Mouse (Mus musculus) neural tube, embryonic 14.5 days (tissue): ENCODE measurements at regions not wholly inside any gene's neighbourhood (a gene's known extent, or its start where the extent isn't known, plus 50 kb on each side); places are given as distances from the start of the nearest gene placed in this dataset.
A peak's percentile ranks its signal among the peaks of the same experiment; 100 is the strongest.

Experiments
- ATAC-seq: fragments of 200-750 bp; cut with Nextera tagmentation; 2 replicates; pipeline ENCODE4 v1.8.0; 2017; ENCODE audit warnings: low read depth, mild to moderate bottlenecking, moderate TSS enrichment, moderate library complexity
- H3K27ac ChIP-seq: fragments of 300-500 bp; sonication (generic); 2 replicates; pipeline ENCODE4 v1.5.1; 2014; ENCODE audit warnings: low read depth, mild to moderate bottlenecking, control low read depth, low read length, moderate library complexity, mixed read lengths
- H3K27me3 ChIP-seq: fragments of 300-500 bp; sonication (generic); 2 replicates; pipeline ENCODE4 v1.6.1; 2014; ENCODE audit warnings: low read length; ENCODE audit not compliant: control insufficient read depth, insufficient read depth
- H3K36me3 ChIP-seq: fragments of 300-500 bp; sonication (generic); 2 replicates; pipeline ENCODE4 v1.6.1; 2014; ENCODE audit warnings: low read length, mixed read lengths; ENCODE audit not compliant: control insufficient read depth, insufficient read depth
- H3K4me1 ChIP-seq: fragments of 300-500 bp; sonication (generic); 2 replicates; pipeline ENCODE4 v1.6.1; 2014; ENCODE audit warnings: low read length; ENCODE audit not compliant: control insufficient read depth, insufficient read depth
- H3K4me2 ChIP-seq: fragments of 300-500 bp; sonication (generic); 2 replicates; pipeline ENCODE4 v1.6.1; 2014; ENCODE audit warnings: mild to moderate bottlenecking, low read depth, low read length, control low read depth
- H3K4me3 ChIP-seq: fragments of 300-500 bp; sonication (generic); 2 replicates; pipeline ENCODE4 v1.5.1; 2014; ENCODE audit warnings: low read depth, low read length, control low read depth, mixed read lengths
- H3K9ac ChIP-seq: fragments of 300-500 bp; sonication (generic); replicated peaks from 2 replicates; pipeline ENCODE4 v1.6.1; 2014; ENCODE audit warnings: low read depth, mild to moderate bottlenecking, control low read depth, low read length, mixed read lengths
- H3K9me3 ChIP-seq: fragments of 300-500 bp; sonication (generic); 2 replicates; pipeline ENCODE4 v1.6.1; 2016; ENCODE audit warnings: low read length; ENCODE audit not compliant: control insufficient read depth
- WGBS: fragments of 180-500 bp; shearing (Covaris S2); extraction: QIAGEN DNeasy Blood & Tissue Kit; methylation state at CpG from one replicate; pipeline ENCODE4 v1.1.7; 2014; 5-methylcytosine and 5-hydroxymethylcytosine counted together

DNA sequence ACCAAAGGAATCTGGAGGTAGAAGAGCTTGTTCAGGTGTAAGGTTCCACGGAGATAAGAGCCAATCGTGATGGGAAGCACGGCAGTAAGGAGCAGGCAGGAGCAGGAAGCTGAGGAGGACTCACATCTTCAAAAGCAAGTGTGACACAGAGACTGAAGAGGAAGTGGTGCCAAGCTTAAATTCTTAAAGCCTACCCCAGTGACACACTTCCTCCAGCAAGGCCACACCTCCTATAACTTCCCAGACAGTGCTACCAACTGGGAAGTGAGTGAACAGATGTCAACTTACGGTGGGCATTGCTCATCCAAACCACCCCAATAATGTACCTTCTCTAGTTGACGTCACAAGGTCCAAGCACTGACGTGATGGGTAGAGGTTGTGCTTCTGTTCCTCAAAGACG, 133.0 kb downstream of the Cdh26 start:
- ATAC-seq: no peak
- H3K27me3 ChIP-seq: no peaks in the 10 kb centered on the region
- no peaks in the 10 kb centered on the region for H3K4me1 ChIP-seq
- WGBS: 92% methylated on average over 7 of the region's 7 CpGs
- no peak overlapping the region for H3K4me3 ChIP-seq
- H3K9ac ChIP-seq: no peak overlapping the region
- H3K4me2 ChIP-seq: no peak overlapping the region
- no peak overlapping the region for H3K27ac ChIP-seq
- no peaks in the 10 kb centered on the region for H3K9me3 ChIP-seq
- no peaks in the 10 kb centered on the region for H3K36me3 ChIP-seq

DNA sequence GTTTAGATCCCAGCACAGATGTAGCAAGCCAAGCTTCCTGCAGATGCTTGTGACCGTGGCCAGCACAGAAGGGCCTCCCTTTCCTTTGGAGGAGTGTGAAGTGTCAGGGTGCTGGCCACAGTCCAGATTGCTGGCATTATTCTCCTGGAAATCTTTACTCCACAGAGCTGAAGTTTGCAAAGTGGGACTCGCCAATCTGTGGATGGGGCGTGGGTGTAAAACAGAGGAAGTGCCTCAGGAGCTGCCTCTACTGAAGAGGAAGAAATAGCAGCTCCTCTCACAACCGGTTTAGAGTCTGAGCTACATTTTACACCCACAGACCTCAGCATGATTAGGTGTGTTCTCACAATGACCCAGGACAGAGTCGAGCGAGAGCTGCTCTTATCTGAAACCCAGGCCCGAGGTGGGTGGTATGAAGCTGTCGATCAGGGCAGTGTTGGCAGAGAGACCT, 135.1 kb downstream of the Cdh26 start:
- H3K36me3 ChIP-seq: no peaks in the 10 kb centered on the region
- H3K27me3 ChIP-seq: no peaks in the 10 kb centered on the region
- H3K4me2 ChIP-seq: no peak overlapping the region
- 78% methylated on average over 8 of the region's 8 CpGs for WGBS
- 0 out of 2 replicates have a peak overlapping the region, but pooled peaks have one; percentile 16 for H3K9ac ChIP-seq
- H3K4me1 ChIP-seq: no peaks in the 10 kb centered on the region
- no peak for ATAC-seq
- no peaks in the 10 kb centered on the region for H3K9me3 ChIP-seq
- no peak overlapping the region for H3K27ac ChIP-seq
- no peak overlapping the region for H3K4me3 ChIP-seq

DNA sequence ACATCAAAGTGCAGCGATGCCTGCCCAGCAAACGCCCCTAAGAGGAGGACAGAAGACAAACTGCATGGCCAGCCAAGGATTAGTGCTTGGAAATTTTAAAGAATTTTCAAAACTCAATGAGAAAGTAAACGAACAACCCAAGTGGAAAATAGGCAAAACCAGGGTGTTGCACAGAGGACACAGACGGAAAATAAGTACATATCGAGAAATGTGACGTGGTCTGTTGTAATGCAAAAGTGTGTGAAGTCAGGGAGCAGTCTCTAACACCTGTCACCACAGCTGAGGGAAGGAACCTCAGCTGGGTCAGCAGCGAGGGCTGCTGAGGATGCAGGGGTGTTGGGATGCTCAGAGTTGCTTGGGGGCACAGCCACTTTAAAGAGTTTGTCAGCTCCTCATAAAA, 137.2 kb downstream of the Cdh26 start:
- 85% methylated on average over 7 of the region's 7 CpGs for WGBS
- H3K4me3 ChIP-seq: no peak overlapping the region
- no peaks in the 10 kb centered on the region for H3K9me3 ChIP-seq
- no peak overlapping the region for H3K4me2 ChIP-seq
- no peak overlapping the region for H3K27ac ChIP-seq
- H3K27me3 ChIP-seq: no peaks in the 10 kb centered on the region
- no peaks in the 10 kb centered on the region for H3K4me1 ChIP-seq
- no peak overlapping the region for H3K9ac ChIP-seq
- no peak for ATAC-seq
- no peaks in the 10 kb centered on the region for H3K36me3 ChIP-seq

DNA sequence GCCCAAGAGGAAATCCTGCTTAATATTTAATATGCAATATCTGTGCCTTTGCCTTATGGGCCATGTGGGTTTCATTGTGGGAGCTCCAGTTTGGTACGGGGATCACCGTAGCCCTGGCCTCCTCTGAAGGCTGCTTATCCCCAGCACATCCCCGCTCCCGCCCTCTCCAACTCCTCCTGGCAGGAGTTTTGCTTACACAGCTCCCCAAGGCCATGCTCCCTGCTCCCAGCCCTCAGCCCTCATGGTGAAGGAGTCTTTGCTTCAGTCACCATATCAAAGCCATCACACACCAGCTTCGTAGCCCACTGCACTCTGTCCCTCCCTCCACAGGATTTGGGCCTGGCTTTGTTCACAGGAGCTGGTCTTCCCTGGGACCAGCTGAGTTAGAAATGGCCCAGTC, 142.0 kb downstream of the Cdh26 start:
- Histone ChIP-seq H3K27me3 (no peaks in the 10 kb centered on the region), H3K4me1 (peaks cover 5% of the 10 kb centered on the region; the same call in 1 of the 2 replicates), H3K27ac (no peak overlapping the region), H3K4me3 (no peak overlapping the region), H3K9me3 (no peaks in the 10 kb centered on the region), H3K36me3 (no peaks in the 10 kb centered on the region), H3K4me2 (no peak overlapping the region), H3K9ac (no peak overlapping the region)
- no peak for ATAC-seq
- WGBS: 76% methylated on average over 5 of the region's 5 CpGs

DNA sequence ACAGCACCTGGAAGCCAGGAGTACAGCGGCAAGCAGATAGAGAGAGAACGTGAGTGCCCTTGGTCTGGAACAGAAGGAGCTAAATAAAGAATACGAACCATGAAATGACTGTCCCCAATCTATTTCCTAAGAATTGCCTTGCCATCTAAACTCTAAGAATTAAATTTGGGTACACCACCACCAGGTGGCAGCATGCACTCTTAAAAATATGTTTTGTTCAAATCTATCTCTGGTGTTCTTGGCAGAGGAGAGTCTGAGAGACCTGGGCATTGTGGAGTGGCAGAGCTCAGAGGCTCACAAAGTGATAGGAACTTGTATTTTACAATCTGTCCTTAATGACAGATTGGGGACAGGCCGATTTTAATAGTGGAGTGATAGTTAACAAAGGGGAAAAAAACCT, 144.5 kb downstream of the Cdh26 start:
- Histone ChIP-seq H3K9ac (0 out of 2 replicates have a peak overlapping the region, but pooled peaks have one; percentile 16), H3K9me3 (no peaks in the 10 kb centered on the region), H3K36me3 (no peaks in the 10 kb centered on the region), H3K4me2 (no peak overlapping the region), H3K4me3 (no peak overlapping the region), H3K4me1 (peaks cover 5% of the 10 kb centered on the region; the same call in 1 of the 2 replicates), H3K27ac (no peak overlapping the region), H3K27me3 (no peaks in the 10 kb centered on the region)
- WGBS: 46% methylated on average over 4 of the region's 4 CpGs
- ATAC-seq: 0 out of 2 replicates have a peak, but pooled peaks have one; percentile 23

DNA sequence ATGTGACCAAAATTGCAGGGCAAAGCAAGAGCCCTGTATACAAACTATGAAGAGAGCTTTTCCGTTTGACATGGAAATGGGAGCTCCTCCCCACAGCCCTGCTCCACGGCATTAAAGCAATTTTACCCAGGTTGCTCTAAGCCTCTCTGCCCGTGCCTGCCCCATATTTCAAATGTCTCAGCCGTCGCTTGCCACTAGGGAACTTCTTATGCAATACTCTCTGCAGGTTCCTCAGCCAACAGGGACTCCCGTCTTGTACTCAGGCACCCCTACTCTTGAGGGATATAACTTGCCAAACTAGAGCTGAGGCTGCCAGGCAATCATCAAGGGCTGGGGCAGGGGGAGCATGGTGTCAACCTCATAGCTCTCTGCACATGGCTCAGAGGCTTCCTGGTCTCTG, 145.1 kb downstream of the Cdh26 start:
- Histone ChIP-seq H3K4me1 (peaks cover 5% of the 10 kb centered on the region; the same call in 1 of the 2 replicates), H3K9me3 (no peaks in the 10 kb centered on the region), H3K36me3 (no peaks in the 10 kb centered on the region), H3K9ac (no peak overlapping the region), H3K4me3 (no peak overlapping the region), H3K4me2 (no peak overlapping the region), H3K27me3 (no peaks in the 10 kb centered on the region), H3K27ac (no peak overlapping the region)
- no peak; the same call in 1 of the 2 replicates for ATAC-seq
- 52% methylated on average over 6 of the region's 6 CpGs for WGBS

DNA sequence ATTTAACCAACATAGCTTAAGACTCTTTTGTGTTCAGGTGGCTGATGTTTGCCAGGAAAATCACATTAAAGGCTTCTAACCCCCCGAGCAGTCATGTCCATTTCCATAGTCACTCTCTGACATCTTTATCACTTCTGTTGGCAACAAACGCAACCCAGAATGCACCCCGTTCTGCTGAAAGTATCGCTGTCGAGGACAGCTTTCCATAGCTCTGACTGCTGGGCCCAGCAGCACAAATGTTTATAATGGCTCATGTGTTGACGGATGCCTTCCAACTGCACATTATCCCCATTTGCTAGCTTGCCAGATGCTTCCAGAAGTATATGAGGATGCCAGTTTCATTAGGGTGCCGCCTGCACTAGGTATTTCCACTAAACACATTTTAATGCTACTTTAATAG, 145.7 kb downstream of the Cdh26 start:
- Histone ChIP-seq H3K9ac (no peak overlapping the region), H3K36me3 (no peaks in the 10 kb centered on the region), H3K4me2 (no peak overlapping the region), H3K4me1 (peaks cover 7% of the 10 kb centered on the region), H3K4me3 (no peak overlapping the region), H3K27ac (no peak overlapping the region), H3K27me3 (no peaks in the 10 kb centered on the region), H3K9me3 (no peaks in the 10 kb centered on the region)
- ATAC-seq: no peak
- WGBS: 69% methylated on average over 7 of the region's 7 CpGs

DNA sequence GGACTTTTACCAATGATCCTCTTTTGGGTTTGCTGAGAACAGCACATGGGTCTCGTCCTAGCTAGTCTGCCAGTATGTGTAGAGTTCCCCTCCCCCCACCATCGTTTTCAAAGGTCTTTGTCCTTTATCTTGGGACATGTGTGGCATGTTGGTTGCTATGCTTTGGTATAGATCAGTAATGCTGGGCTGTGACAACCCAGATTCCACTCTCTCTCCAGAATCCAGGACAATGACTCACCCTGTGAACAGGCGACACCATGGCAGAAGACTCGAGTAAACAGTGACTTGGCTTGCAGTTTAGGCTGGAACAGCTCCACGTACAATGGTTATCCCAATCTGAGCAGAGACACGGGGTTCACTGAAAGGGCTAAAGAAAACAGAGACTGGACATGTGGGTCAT, 149.2 kb downstream of the Cdh26 start:
- no peak overlapping the region for H3K27ac ChIP-seq
- H3K4me2 ChIP-seq: no peak overlapping the region
- no peaks in the 10 kb centered on the region for H3K27me3 ChIP-seq
- WGBS: 85% methylated on average over 6 of the region's 6 CpGs
- no peak overlapping the region for H3K4me3 ChIP-seq
- no peaks in the 10 kb centered on the region for H3K36me3 ChIP-seq
- no peaks in the 10 kb centered on the region for H3K9me3 ChIP-seq
- H3K4me1 ChIP-seq: peaks cover 7% of the 10 kb centered on the region
- no peak overlapping the region for H3K9ac ChIP-seq
- ATAC-seq: no peak

DNA sequence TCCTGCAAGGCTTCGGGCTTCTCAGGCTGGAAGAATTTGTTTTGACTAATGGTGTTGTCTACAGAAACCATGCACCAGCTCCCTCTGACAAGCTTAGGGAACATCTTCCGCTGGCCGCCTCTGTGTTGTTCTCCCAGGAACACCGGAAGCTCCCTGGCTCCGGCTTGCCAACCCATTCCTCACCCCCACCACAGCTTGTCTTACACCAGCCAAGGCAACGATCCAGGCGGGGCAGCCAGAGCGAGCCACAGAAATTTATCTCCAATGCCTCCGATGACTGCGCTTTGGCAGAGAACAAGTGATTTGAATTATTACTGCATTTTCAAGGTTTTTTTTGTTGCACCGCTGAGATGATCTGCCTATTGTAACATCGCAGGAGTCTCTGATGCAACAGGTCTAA, 151.0 kb downstream of the Cdh26 start:
- ATAC-seq: no peak
- H3K9ac ChIP-seq: no peak overlapping the region
- H3K27me3 ChIP-seq: no peaks in the 10 kb centered on the region
- no peaks in the 10 kb centered on the region for H3K36me3 ChIP-seq
- no peak overlapping the region for H3K4me3 ChIP-seq
- no peaks in the 10 kb centered on the region for H3K9me3 ChIP-seq
- 0 out of 2 replicates have a peak overlapping the region, but pooled peaks have one; percentile 25 for H3K27ac ChIP-seq
- H3K4me1 ChIP-seq: peaks cover 6% of the 10 kb centered on the region
- H3K4me2 ChIP-seq: no peak overlapping the region
- WGBS: 70% methylated on average over 12 of the region's 12 CpGs
